Mouse (Mus musculus) neutrophil, adult 5-6 weeks (primary cell): ENCODE measurements around the gene Fuca1. TPM values are rescaled to one million over a fixed set of nuclear protein-coding genes. Genes with fewer than 3 reads are reported as not detected.

ENCODE experiments used
- ATAC-seq: fragments of 151-379, 151-347 bp; 2 replicates; pipeline ENCODE4 v1.8.0; 2017; ENCODE audit warnings: mild to moderate bottlenecking, moderate TSS enrichment; ENCODE audit not compliant: insufficient number of reproducible peaks, poor library complexity, low FRiP score, severe bottlenecking; ENCODE audit errors: extremely low read depth
- total RNA-seq: library from RNA; stranded (forward); fragments of 200-1000 nt; gene quantifications from 2 replicates; pipeline ENCODE4 v1.2.3, GENCODE M21; 2017

Fuca1 gene
- total RNA-seq, 1 experiment from 2014 or later = 366 TPM

GRCm38 (mm10) chr4:135886184-135886583, 34.4 kb upstream of the Fuca1 start:
- no peak for ATAC-seq

GRCm38 (mm10) chr4:135888448-135889057, 32.0 kb upstream of the Fuca1 start:
- no peak for ATAC-seq

GRCm38 (mm10) chr4:135889146-135889883, 31.2 kb upstream of the Fuca1 start:
- no peak for ATAC-seq

- peak; percentile 90 for ATAC-seq
Observed at GRCm38 (mm10) chr4:135889884-135890283, 30.7 kb upstream of the Fuca1 start.

GRCm38 (mm10) chr4:135891539-135891938, 29.0 kb upstream of the Fuca1 start:
- peak; percentile 62 for ATAC-seq

- ATAC-seq = 0 out of 2 replicates have a peak, but pooled peaks have one; percentile 15
Observed at GRCm38 (mm10) chr4:135892884-135893283, 27.7 kb upstream of the Fuca1 start.

GRCm38 (mm10) chr4:135895071-135895571, 25.4 kb upstream of the Fuca1 start, which contains the start of gene Cnr2:
TSS of gene Cnr2 (plus strand) at chr4:135895394.
- ATAC-seq = no peak

GRCm38 (mm10) chr4:135896157-135896556, 24.4 kb upstream of the Fuca1 start:
- no peak for ATAC-seq

GRCm38 (mm10) chr4:135898380-135899049, 22.0 kb upstream of the Fuca1 start:
- ATAC-seq = peak; percentile 86

GRCm38 (mm10) chr4:135899050-135899448, 21.5 kb upstream of the Fuca1 start:
- peak; percentile 43; the same call in 1 of the 2 replicates for ATAC-seq

- peak; percentile 61 for ATAC-seq
Observed at GRCm38 (mm10) chr4:135900008-135900407, 20.5 kb upstream of the Fuca1 start.

- no peak for ATAC-seq
Observed at GRCm38 (mm10) chr4:135902606-135903242, 17.8 kb upstream of the Fuca1 start.

GRCm38 (mm10) chr4:135904810-135905209, 15.7 kb upstream of the Fuca1 start:
- ATAC-seq = no peak

- ATAC-seq = no peak
Observed at GRCm38 (mm10) chr4:135906633-135907032, 13.9 kb upstream of the Fuca1 start.

- ATAC-seq = no peak
Observed at GRCm38 (mm10) chr4:135909326-135910066, 11.0 kb upstream of the Fuca1 start.

GRCm38 (mm10) chr4:135911531-135911930, 9.0 kb upstream of the Fuca1 start:
- ATAC-seq = peak; percentile 69

GRCm38 (mm10) chr4:135912164-135912563, 8.4 kb upstream of the Fuca1 start:
- no peak; the same call in 1 of the 2 replicates for ATAC-seq

- no peak for ATAC-seq
Observed at GRCm38 (mm10) chr4:135912835-135913234, 7.7 kb upstream of the Fuca1 start.
